Mouse (Mus musculus) forebrain, embryonic 10.5 days (tissue): Measurements from ENCODE around the gene Olfr1151. TPM values are rescaled to one million over a fixed set of nuclear protein-coding genes. Genes with fewer than 3 reads are reported as not detected.

Experiments
- DNase-seq: peaks from one replicate; pipeline ENCODE4 v3.0.0-alpha.2; 2017; ENCODE audit warnings: low spot score; ENCODE audit errors: extremely low spot score
- H3K27ac ChIP-seq: fragments of 300-500 bp; sonication (generic); 2 replicates; pipeline ENCODE4 v1.5.1; 2016; ENCODE audit warnings: mild to moderate bottlenecking
- H3K27me3 ChIP-seq: fragments of 300-500 bp; sonication (generic); 2 replicates; pipeline ENCODE4 v1.6.1; 2016; ENCODE audit warnings: mild to moderate bottlenecking; ENCODE audit not compliant: poor library complexity, severe bottlenecking
- H3K36me3 ChIP-seq: fragments of 300-500 bp; sonication (generic); replicated peaks from 2 replicates; pipeline ENCODE4 v1.6.1; 2016; ENCODE audit warnings: mild to moderate bottlenecking, moderate library complexity
- H3K4me1 ChIP-seq: fragments of 300-500 bp; sonication (generic); 2 replicates; pipeline ENCODE4 v1.6.1; 2016
- H3K4me3 ChIP-seq: fragments of 300-500 bp; sonication (generic); 2 replicates; pipeline ENCODE4 v1.5.1; 2016; ENCODE audit warnings: mild to moderate bottlenecking, moderate library complexity
- H3K9me3 ChIP-seq: fragments of 300-500 bp; sonication (generic); 2 replicates; pipeline ENCODE4 v1.6.1; 2016; ENCODE audit warnings: mild to moderate bottlenecking, moderate library complexity
- WGBS: fragments of 180-500 bp; shearing (Covaris S2); methylation state at CpG from one replicate; pipeline ENCODE4 v1.1.7; 2016; 5-methylcytosine and 5-hydroxymethylcytosine counted together
- polyA plus RNA-seq: library from polyadenylated mRNA; unstranded; fragments of >200 nt; fragmentation: Nextera tagmentation; extraction: Ambion mirVana; gene quantifications from 2 replicates; pipeline ENCODE4 v1.2.1, GENCODE M21; 2016

Gene Olfr1151
- polyA plus RNA-seq, result not detected in 2 replicates

GRCm38 (mm10) chr2:87855562-87855961 lies at the start of gene Olfr1151:
TSS of gene Olfr1151 (plus strand) at chr2:87855862.
- Histone ChIP-seq H3K4me1 (no peaks in the 10 kb centered on the region), H3K27ac (no peak within 1 kb of the TSS), H3K27me3 (no peaks in the 10 kb centered on the region), H3K4me3 (no peak within 1 kb of the TSS), H3K9me3 (no peaks in the 10 kb centered on the region), H3K36me3 (no peaks in the 10 kb centered on the region)
- WGBS, result 86% methylated on average over 1 of the region's 1 CpGs
- DNase-seq, result no peak

GRCm38 (mm10) chr2:87809522-87809921 lies 46.1 kb upstream of the Olfr1151 start, which contains the start of gene Olfr1145:
TSS of gene Olfr1145 (plus strand) at chr2:87809822.
- no peaks in the 10 kb centered on the region for H3K36me3 ChIP-seq
- no peak within 1 kb of the TSS for H3K4me3 ChIP-seq
- no peaks in the 10 kb centered on the region for H3K4me1 ChIP-seq
- 86% methylated on average over 1 of the region's 1 CpGs for WGBS
- H3K9me3 ChIP-seq, result no peaks in the 10 kb centered on the region
- no peak within 1 kb of the TSS for H3K27ac ChIP-seq
- H3K27me3 ChIP-seq, result no peaks in the 10 kb centered on the region
- no peak for DNase-seq

GRCm38 (mm10) chr2:87830233-87830632 lies 25.4 kb upstream of the Olfr1151 start, which contains the start of gene Olfr1148:
TSS of gene Olfr1148 (plus strand) at chr2:87830533.
- H3K4me1 ChIP-seq, result no peaks in the 10 kb centered on the region
- no peak within 1 kb of the TSS for H3K27ac ChIP-seq
- WGBS, result 87% methylated on average over 1 of the region's 1 CpGs
- H3K27me3 ChIP-seq, result no peaks in the 10 kb centered on the region
- H3K9me3 ChIP-seq, result no peaks in the 10 kb centered on the region
- no peak for DNase-seq
- H3K36me3 ChIP-seq, result no peaks in the 10 kb centered on the region
- no peak within 1 kb of the TSS for H3K4me3 ChIP-seq

- no peak within 1 kb of the TSS for H3K27ac ChIP-seq
- WGBS, result 81% methylated on average over 1 of the region's 1 CpGs
- H3K27me3 ChIP-seq, result no peaks in the 10 kb centered on the region
- H3K36me3 ChIP-seq, result no peaks in the 10 kb centered on the region
- H3K4me3 ChIP-seq, result no peak within 1 kb of the TSS
- DNase-seq, result no peak
- H3K4me1 ChIP-seq, result no peaks in the 10 kb centered on the region
- H3K9me3 ChIP-seq, result no peaks in the 10 kb centered on the region
Measured at GRCm38 (mm10) chr2:87843693-87844092, 12.0 kb upstream of the Olfr1151 start, which contains the start of gene Olfr1150-ps1. TSS of gene Olfr1150-ps1 (plus strand) at chr2:87843993.

DNA sequence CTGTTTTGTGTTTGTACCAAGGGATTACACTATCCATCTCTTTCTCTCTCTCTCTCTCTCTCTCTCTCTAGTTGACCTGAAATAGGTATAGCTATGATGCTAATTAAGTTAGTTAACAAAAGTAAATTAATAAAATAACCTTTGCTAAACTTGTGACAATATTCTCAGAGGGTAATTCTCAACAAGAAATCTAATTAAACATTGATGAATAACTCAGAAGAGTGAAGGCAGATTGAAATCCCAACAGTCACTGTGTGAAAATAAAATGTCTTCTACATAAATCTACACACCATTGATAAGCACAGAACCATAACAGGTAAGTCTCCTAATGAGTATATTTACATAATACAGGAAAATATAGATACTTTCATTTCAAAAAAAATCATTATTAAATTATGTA lies 10.5 kb downstream of the Olfr1151 start, which contains the start of gene Olfr1152:
Olfr1152 (plus strand) TSS at position 301 of the 400 bp plus-strand sequence.
- Histone ChIP-seq H3K27me3 (no peaks in the 10 kb centered on the region), H3K4me3 (no peak within 1 kb of the TSS), H3K36me3 (no peaks in the 10 kb centered on the region), H3K27ac (no peak within 1 kb of the TSS), H3K4me1 (no peaks in the 10 kb centered on the region), H3K9me3 (no peaks in the 10 kb centered on the region)
- no peak for DNase-seq

DNA sequence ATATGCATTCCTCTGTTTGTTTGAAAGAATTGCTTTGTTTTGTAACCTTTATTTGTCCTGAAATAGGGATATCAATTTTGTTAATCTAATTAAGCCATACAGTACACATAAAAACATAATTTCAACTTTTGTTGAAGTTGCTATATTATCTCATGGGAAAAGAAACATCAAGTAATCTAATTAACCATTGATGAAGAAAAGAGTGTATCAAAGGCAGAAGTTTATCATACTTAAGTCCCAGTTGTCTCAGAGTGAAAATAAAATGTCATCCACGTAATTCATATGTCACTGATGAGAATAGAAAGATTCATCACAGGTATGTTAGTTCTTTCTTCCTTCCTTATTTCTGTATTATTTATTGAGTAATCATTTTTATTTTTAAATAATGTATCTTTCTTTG lies 39.0 kb downstream of the Olfr1151 start, which contains the start of gene Olfr1153:
Olfr1153 (plus strand) TSS at position 301 of the 400 bp plus-strand sequence.
- no peak for DNase-seq
- WGBS, result 75% methylated on average over 1 of the region's 1 CpGs
- peaks cover 2% of the 10 kb centered on the region; the same call in 1 of the 2 replicates for H3K9me3 ChIP-seq
- H3K4me3 ChIP-seq, result no peak within 1 kb of the TSS
- no peaks in the 10 kb centered on the region for H3K36me3 ChIP-seq
- H3K27ac ChIP-seq, result no peak within 1 kb of the TSS
- no peaks in the 10 kb centered on the region for H3K27me3 ChIP-seq
- H3K4me1 ChIP-seq, result no peaks in the 10 kb centered on the region

GRCm38 (mm10) chr2:87905066-87905465 lies 49.4 kb downstream of the Olfr1151 start, which contains the start of gene Olfr1154:
TSS of gene Olfr1154 (minus strand) at chr2:87905166.
- DNase-seq, result no peak
- Histone ChIP-seq H3K36me3 (no peaks in the 10 kb centered on the region), H3K27ac (no peak within 1 kb of the TSS), H3K4me3 (no peak within 1 kb of the TSS), H3K27me3 (no peaks in the 10 kb centered on the region), H3K9me3 (no peaks in the 10 kb centered on the region), H3K4me1 (no peaks in the 10 kb centered on the region)
- WGBS, result 89% methylated on average over 1 of the region's 1 CpGs

Other genes starting within 250 kb of the Olfr1151 start
- gene Olfr1130, start 249.7 kb upstream of the Olfr1151 start, polyA plus RNA-seq, result not detected in 2 replicates
- not detected in 2 replicates for gene Olfr1131, start 228.8 kb upstream of the Olfr1151 start, polyA plus RNA-seq
- gene Olfr1132, start 218.3 kb upstream of the Olfr1151 start, polyA plus RNA-seq, result not detected in 2 replicates
- gene Olfr1133, start 208.5 kb upstream of the Olfr1151 start, polyA plus RNA-seq, result not detected in 2 replicates
- gene Olfr1134, start 197.4 kb upstream of the Olfr1151 start, polyA plus RNA-seq, result not detected in 2 replicates
- gene Olfr1135, start 182.2 kb upstream of the Olfr1151 start, polyA plus RNA-seq, result not detected in 2 replicates
- gene Olfr1136, start 161.9 kb upstream of the Olfr1151 start, polyA plus RNA-seq, result not detected in 2 replicates
- gene Olfr1137, start 142.7 kb upstream of the Olfr1151 start, polyA plus RNA-seq, result not detected in 2 replicates
- not detected in 2 replicates for gene Olfr1138, start 115.9 kb upstream of the Olfr1151 start, polyA plus RNA-seq
- not detected in 2 replicates for gene Olfr1140, start 112.1 kb upstream of the Olfr1151 start, polyA plus RNA-seq
- not detected in 2 replicates for gene Olfr1141, start 101.9 kb upstream of the Olfr1151 start, polyA plus RNA-seq
- not detected in 2 replicates for gene Olfr152, start 76.4 kb upstream of the Olfr1151 start, polyA plus RNA-seq
- gene Olfr1143, start 55.3 kb upstream of the Olfr1151 start, polyA plus RNA-seq, result not detected in 2 replicates
- gene Olfr1145, start 46.0 kb upstream of the Olfr1151 start, polyA plus RNA-seq, result not detected in 2 replicates
- not detected in 2 replicates for gene Olfr1148, start 25.3 kb upstream of the Olfr1151 start, polyA plus RNA-seq
- not detected in 2 replicates for gene Olfr1150-ps1, start 11.9 kb upstream of the Olfr1151 start, polyA plus RNA-seq
- gene Olfr1152, start 10.6 kb downstream of the Olfr1151 start, polyA plus RNA-seq, result not detected in 2 replicates
- gene Olfr1153, start 39.1 kb downstream of the Olfr1151 start, polyA plus RNA-seq, result not detected in 2 replicates
- not detected in 2 replicates for gene Olfr1154, start 49.3 kb downstream of the Olfr1151 start, polyA plus RNA-seq
- gene Olfr1155, start 89.3 kb downstream of the Olfr1151 start, polyA plus RNA-seq, result not detected in 2 replicates
- not detected in 2 replicates for gene Olfr1156, start 97.2 kb downstream of the Olfr1151 start, polyA plus RNA-seq
- gene Olfr1157, start 112.4 kb downstream of the Olfr1151 start, polyA plus RNA-seq, result not detected in 2 replicates
- gene Olfr74, start 118.8 kb downstream of the Olfr1151 start, polyA plus RNA-seq, result not detected in 2 replicates
- gene Olfr1158, start 134.3 kb downstream of the Olfr1151 start, polyA plus RNA-seq, result not detected in 2 replicates
- not detected in 2 replicates for gene Olfr1160, start 152.4 kb downstream of the Olfr1151 start, polyA plus RNA-seq
- gene Olfr1161, start 166.9 kb downstream of the Olfr1151 start, polyA plus RNA-seq, result not detected in 2 replicates
- not detected in 2 replicates for gene Olfr73, start 181.8 kb downstream of the Olfr1151 start, polyA plus RNA-seq
- gene Olfr1162, start 195.3 kb downstream of the Olfr1151 start, polyA plus RNA-seq, result not detected in 2 replicates
- not detected in 2 replicates for gene Olfr1163, start 216.0 kb downstream of the Olfr1151 start, polyA plus RNA-seq
- not detected in 2 replicates for gene Olfr1164, start 238.1 kb downstream of the Olfr1151 start, polyA plus RNA-seq